ENCODE assay signal across 9 mouse cellular contexts in genomic region chr6:4904055-4904450, GRCm38 (mm10). TPM values are rescaled to one million over a fixed set of nuclear protein-coding genes. Genes with fewer than 3 reads are reported as not detected.
DNase-seq lines count a peak whose midpoint lies in the region; ATAC-seq and TF ChIP-seq lines count a peak whose summit lies in the region.
"Had no signal": no experiment of that assay in that cellular context is flagged by ENCODE, and none has a peak within 500 bp of the region (broad histone marks: within the 10 kb centered on the region; RNA-seq: fewer than 3 reads in every experiment).

No protein-coding gene starts in this region.

- H3K4me2 ChIP-seq in forebrain, postnatal 0 days (ENCODE audit: low read depth): peak overlapping the region; percentile 75
- H3K4me2 ChIP-seq in liver, embryonic 16.5 days (ENCODE audit: low read depth, low read length): peak overlapping the region; percentile 74

- H3K36me3 ChIP-seq in forebrain, postnatal 0 days (ENCODE audit: insufficient read depth): no peaks in the 10 kb centered on the region
- H3K36me3 ChIP-seq in liver, embryonic 16.5 days (ENCODE audit: control insufficient read depth, insufficient read depth): no peaks in the 10 kb centered on the region
- H3K36me3 ChIP-seq in small intestine, adult 2 months (ENCODE audit: control insufficient read depth, insufficient read depth, low read length): no peaks in the 10 kb centered on the region

- intact Hi-C loops in heart, postnatal 25 days (cut with DNase I): loop anchor here (5.0 to 10.0 kb wide), 4 partner anchors 178 to 478 kb away; partner anchors contain the start of gene Asb4

- H3K9ac ChIP-seq in forebrain, postnatal 0 days: peak overlapping the region; percentile 98
- H3K9ac ChIP-seq in liver, embryonic 16.5 days (ENCODE audit: low read depth, low read length): peak overlapping the region; percentile 68

- ATAC-seq in forebrain, postnatal 0 days: peak; percentile 18
- no peak for ATAC-seq in liver, embryonic 16.5 days (ENCODE audit: low read depth)

- peak overlapping the region; percentile 66 for H3K4me3 ChIP-seq in forebrain, postnatal 0 days (ENCODE audit: low read depth, low read length)
- H3K4me3 ChIP-seq in liver, embryonic 16.5 days (ENCODE audit: low read depth, low read length): peak overlapping the region; percentile 68
- H3K4me3 ChIP-seq in small intestine, adult 2 months (ENCODE audit: low read depth, low read length): peak overlapping the region; percentile 96

- TF ChIP-seq CTCF in forebrain, postnatal 0 days (IDR thresholded peaks at IDR 0.05; ENCODE audit: low read depth): no peak
- no peak for TF ChIP-seq CTCF in small intestine, adult 2 months (IDR thresholded peaks at IDR 0.05; ENCODE audit: extremely low read depth, insufficient read length, insufficient replicate concordance, low read depth, low read length)

- H3K27ac ChIP-seq in forebrain, postnatal 0 days (ENCODE audit: low read depth, low read length): peak overlapping the region; percentile 93
- H3K27ac ChIP-seq in liver, embryonic 16.5 days (ENCODE audit: low read length): peak overlapping the region; percentile 53; the same call in 1 of the 2 replicates
- no peak overlapping the region for H3K27ac ChIP-seq in small intestine, adult 2 months (ENCODE audit: insufficient read depth, low read depth, low read length)

- H3K9me3 ChIP-seq in forebrain, postnatal 0 days (ENCODE audit: low read length): no peaks in the 10 kb centered on the region
- no peaks in the 10 kb centered on the region for H3K9me3 ChIP-seq in liver, embryonic 16.5 days (replicated peaks; ENCODE audit: control insufficient read depth, low read length)

- H3K4me1 ChIP-seq in forebrain, postnatal 0 days (ENCODE audit: insufficient read depth): peaks cover 10% of the 10 kb centered on the region; the same call in 1 of the 2 replicates
- no peaks in the 10 kb centered on the region; the same call in 1 of the 2 replicates for H3K4me1 ChIP-seq in liver, embryonic 16.5 days (ENCODE audit: control insufficient read depth, low read depth, low read length)
- H3K4me1 ChIP-seq in small intestine, adult 2 months (ENCODE audit: control insufficient read depth, insufficient read depth, insufficient read length, low read length): peaks cover 2% of the 10 kb centered on the region

- TF ChIP-seq POLR2A in small intestine, adult 2 months (IDR thresholded peaks at IDR 0.05; ENCODE audit: low read depth, low read length): no peak

- no peaks in the 10 kb centered on the region for H3K27me3 ChIP-seq in forebrain, postnatal 0 days (ENCODE audit: insufficient read depth, low read length)
- H3K27me3 ChIP-seq in liver, embryonic 16.5 days (ENCODE audit: control insufficient read depth, insufficient read depth, low read depth, low read length): peaks cover 5% of the 10 kb centered on the region
- 0 out of 2 replicates have a peak, but pooled peaks cover 4% of the 10 kb centered on the region for H3K27me3 ChIP-seq in small intestine, adult 2 months (ENCODE audit: control insufficient read depth, insufficient read depth, low read length)
- H3K27me3 ChIP-seq: CH12.LX had no signal

- DNase-seq in heart, adult 11 months: peak; percentile 91
- no peak for DNase-seq in heart, postnatal 25 days (ENCODE audit: low spot score)
- DNase-seq in adrenal gland, postnatal 36 days: peak; percentile 26 to 41
- peak; percentile 64 for DNase-seq in forebrain, postnatal 0 days
- DNase-seq in kidney, adult 18-20 months: peak; percentile 13
- DNase-seq in left cerebral cortex, adult 11 months (ENCODE audit: low spot score): no peak

- WGBS in forebrain, postnatal 0 days: 2% methylated on average over 9 of the region's 9 CpGs
- 6% methylated on average over 9 of the region's 9 CpGs for WGBS in liver, embryonic 16.5 days (ENCODE audit: insufficient replicate concordance)
- 6% methylated on average over 9 of the region's 9 CpGs for whole genome bisulfite sequencing in small intestine, adult 2 months

RNA-seq across cellular contexts. Expression of gene Ppp1r9a, which starts 1.3 kb away (rescaled TPM):
- total RNA-seq in heart, postnatal 25 days (2021): 10 to 100 TPM; 11.8 to 12.7 TPM
- 10 to 100 TPM; 42.2 to 45.8 TPM for total RNA-seq in adrenal gland, postnatal 36 days (2021)
- total RNA-seq in forebrain, postnatal 0 days (2014; rRNA removed): 59.1 and 85.5 TPM in 2 replicates
- 19.3 and 39.1 TPM in 2 replicates for polyA plus RNA-seq in forebrain, postnatal 0 days (2015; fragmentation: Nextera tagmentation; extraction: Ambion mirVana)
- polyA plus RNA-seq in liver, embryonic 16.5 days (2015; fragmentation: Nextera tagmentation; extraction: Ambion mirVana): 3.8 and 3.9 TPM in 2 replicates
- polyA plus RNA-seq in small intestine, adult 2 months (2012; rRNA removed): 0.74 and 1.1 TPM in 2 replicates

Comparison
In these comparisons a context has a peak if more than half of its experiments do, and no peak if none do; other contexts are left out.
1. DNase-seq: peak in heart, adult 11 months (single experiment), adrenal gland, postnatal 36 days (2 of 2), forebrain, postnatal 0 days (single experiment) and kidney, adult 18-20 months (single experiment); none in heart, postnatal 25 days (single experiment) and left cerebral cortex, adult 11 months (single experiment).
2. Peak in every context shown above with its lines, with median percentiles within 50 percentile points of each other: H3K4me3 ChIP-seq.